Comparison of ENCODE assay signal across 21 mouse cellular contexts in genomic region chr3:156823039-156823438, GRCm38 (mm10).
"Had no signal": no experiment of that assay in that cellular context is flagged by ENCODE, and none has a peak within 500 bp of the region (broad histone marks: within the 10 kb centered on the region; RNA-seq: fewer than 3 reads in every experiment).

No protein-coding gene starts in this region.

- ATAC-seq: hindbrain, postnatal 0 days; intestine, embryonic 16.5 days; liver, embryonic 12.5 days had no signal

- H3K4me2 ChIP-seq: heart, embryonic 11.5 days; heart, embryonic 13.5 days; heart, embryonic 15.5 days; hindbrain, embryonic 13.5 days; hindbrain, embryonic 15.5 days; limb, embryonic 13.5 days; limb, embryonic 15.5 days; liver, embryonic 12.5 days had no signal

- H3K9ac ChIP-seq: heart, embryonic 13.5 days; heart, embryonic 15.5 days; hindbrain, embryonic 13.5 days; hindbrain, embryonic 15.5 days; limb, embryonic 13.5 days; limb, embryonic 15.5 days; liver, embryonic 12.5 days had no signal

- H3K27ac ChIP-seq: heart, adult 2 months; heart, embryonic 13.5 days; heart, embryonic 15.5 days; hindbrain, embryonic 13.5 days; hindbrain, embryonic 15.5 days; hindbrain, postnatal 0 days; kidney, postnatal 0 days; limb, embryonic 13.5 days; limb, embryonic 15.5 days; liver, embryonic 12.5 days had no signal

- H3K4me1 ChIP-seq: heart, embryonic 13.5 days; heart, embryonic 15.5 days; hindbrain, embryonic 15.5 days; limb, embryonic 15.5 days; liver, embryonic 12.5 days had no signal

- DNase-seq: gastrocnemius, postnatal 14 days; gastrocnemius, postnatal 36 days; heart, adult 11 months; kidney, adult 11 months; kidney, adult 2 months; kidney, adult 9 months; kidney, postnatal 14 days; kidney, postnatal 36 days; layer of hippocampus, postnatal 36 days had no signal

- H3K36me3 ChIP-seq: heart, embryonic 13.5 days; heart, embryonic 15.5 days; hindbrain, embryonic 13.5 days; hindbrain, embryonic 15.5 days; limb, embryonic 13.5 days; limb, embryonic 15.5 days; liver, embryonic 12.5 days had no signal

- H3K4me3 ChIP-seq: heart, adult 2 months; heart, embryonic 13.5 days; heart, embryonic 15.5 days; hindbrain, embryonic 13.5 days; hindbrain, embryonic 15.5 days; limb, embryonic 13.5 days; limb, embryonic 15.5 days; liver, embryonic 12.5 days had no signal

- H3K27me3 ChIP-seq: heart, embryonic 13.5 days; heart, embryonic 15.5 days; hindbrain, embryonic 13.5 days; hindbrain, embryonic 15.5 days; limb, embryonic 15.5 days; liver, embryonic 12.5 days had no signal

- H3K9me3 ChIP-seq: heart, embryonic 13.5 days; heart, embryonic 15.5 days; hindbrain, embryonic 13.5 days; hindbrain, embryonic 15.5 days; limb, embryonic 13.5 days; limb, embryonic 15.5 days; liver, embryonic 12.5 days had no signal
